Mouse (Mus musculus): ENCODE results near the gene Noc4l.
A peak's percentile ranks its signal among the peaks of the same experiment; 100 is the strongest.

The Noc4l gene

DNA sequence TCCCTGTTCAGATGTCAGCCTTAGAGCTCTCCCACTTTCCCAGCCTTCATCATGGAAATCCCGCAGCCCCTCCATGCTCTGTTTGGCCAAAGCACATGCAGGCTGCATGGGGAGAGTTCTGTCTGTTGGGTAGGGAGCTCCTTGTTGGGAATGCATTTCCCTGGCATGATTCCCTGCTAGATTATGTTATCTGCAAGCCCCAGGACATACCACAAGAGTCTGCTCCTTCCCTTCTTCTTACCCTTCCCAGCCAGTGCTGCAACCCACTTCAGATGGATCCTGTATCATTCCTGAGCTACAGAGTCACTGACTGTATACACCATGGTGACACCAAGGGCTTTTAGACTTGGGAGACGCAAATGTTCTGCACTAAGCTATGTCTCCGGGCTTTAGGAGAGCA lies 43.8 kb downstream of the Noc4l start:
- DNase-seq (ENCODE audit: low spot score in 2 of 2): no peak

DNA sequence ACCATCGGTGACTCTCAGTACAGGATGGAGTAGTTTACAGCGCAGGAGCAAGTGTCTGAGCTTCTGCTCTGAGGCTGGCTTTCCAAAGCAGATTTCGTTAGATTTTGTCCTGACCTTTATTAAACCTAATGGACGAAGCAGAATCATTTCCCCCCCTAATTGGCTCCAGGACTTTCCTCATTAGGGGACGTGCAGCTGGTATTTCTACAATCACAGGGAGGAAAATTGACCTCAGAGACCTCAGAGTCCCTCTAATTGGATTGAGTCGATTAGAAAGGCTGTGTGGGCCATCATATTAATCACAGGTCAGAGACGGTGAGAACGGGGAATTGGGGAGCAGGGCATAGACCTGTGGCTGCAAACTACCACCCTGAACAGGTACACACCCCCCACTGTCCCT lies 44.3 kb downstream of the Noc4l start:
- DNase-seq (ENCODE audit: low spot score in 2 of 2): no peak

DNA sequence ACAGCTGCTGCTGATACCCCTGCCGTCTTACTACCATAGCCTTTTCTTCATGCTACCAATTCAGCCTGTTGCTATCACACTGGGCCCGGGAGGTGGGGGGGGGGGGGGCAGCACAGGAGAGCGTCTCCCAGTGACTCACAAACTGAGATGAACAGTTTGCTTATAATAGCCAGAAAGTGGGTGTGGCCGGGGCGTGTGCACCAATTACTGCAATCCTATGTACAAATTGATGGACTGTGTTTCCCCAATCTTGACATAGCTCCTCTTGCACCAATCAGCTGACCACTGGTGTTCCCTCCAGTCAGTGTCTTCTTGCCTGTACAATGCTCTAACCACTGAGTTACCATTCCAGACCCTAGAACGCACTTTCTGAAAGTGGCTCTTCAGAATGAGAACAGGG lies 44.9 kb downstream of the Noc4l start:
- DNase-seq (ENCODE audit: low spot score in 2 of 2): no peak

DNA sequence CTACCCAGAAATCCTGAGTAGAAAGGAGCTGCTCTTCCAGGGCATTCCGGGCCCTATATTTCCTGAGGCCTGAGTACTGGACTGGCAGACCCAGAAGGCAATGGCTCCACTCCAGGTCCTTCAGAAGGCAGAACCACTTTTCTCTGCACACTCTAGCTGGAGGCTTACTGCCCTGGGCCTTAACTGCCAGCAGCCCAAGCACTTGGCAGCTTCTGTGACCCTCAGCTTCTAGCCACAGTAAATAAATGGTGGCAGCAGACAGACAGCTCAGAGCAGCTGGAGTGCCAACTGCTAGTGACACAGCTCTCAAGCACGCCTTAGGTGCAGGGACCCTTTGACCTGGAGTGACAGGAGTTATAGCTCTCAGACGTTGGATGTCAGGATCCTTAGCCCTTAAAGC lies 45.5 kb downstream of the Noc4l start:
- peak in 1 of 2 experiments; percentile 27 for DNase-seq (ENCODE audit: low spot score in 2 of 2)

DNA sequence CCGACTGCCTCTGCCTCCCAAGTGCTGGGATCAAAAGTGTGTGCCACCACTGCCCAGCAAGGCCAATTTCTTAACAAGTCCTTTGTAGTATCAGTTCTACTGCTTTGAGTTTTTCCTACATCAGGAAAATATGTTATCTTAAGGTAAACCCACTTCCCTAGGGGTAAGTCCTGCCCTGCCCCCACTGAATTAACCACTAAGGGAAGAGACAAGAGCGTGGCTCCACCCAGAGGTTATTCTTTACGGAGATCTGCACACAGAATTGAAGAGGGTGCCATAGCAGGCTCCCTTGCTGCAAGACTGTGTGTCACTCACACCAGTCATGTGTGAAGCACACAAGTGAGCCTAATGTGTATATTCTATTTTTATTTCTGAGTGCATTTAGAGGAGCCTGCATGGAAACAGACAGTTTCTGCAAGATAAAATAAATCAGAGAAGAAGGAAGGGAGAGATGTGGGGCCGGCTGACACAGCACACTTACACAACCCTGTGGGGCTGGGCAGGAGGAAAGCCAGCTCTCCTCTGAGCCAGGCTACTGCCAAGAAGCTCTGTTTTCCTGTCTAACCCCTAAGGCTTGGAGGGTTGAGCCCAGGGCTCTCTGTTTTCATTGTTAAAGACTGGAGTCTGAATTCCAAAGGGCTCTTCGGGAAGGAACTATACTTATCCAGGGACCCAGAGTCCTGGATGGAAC lies 47.5 kb downstream of the Noc4l start:
- DNase-seq (ENCODE audit: low spot score in 2 of 2): no peak

DNA sequence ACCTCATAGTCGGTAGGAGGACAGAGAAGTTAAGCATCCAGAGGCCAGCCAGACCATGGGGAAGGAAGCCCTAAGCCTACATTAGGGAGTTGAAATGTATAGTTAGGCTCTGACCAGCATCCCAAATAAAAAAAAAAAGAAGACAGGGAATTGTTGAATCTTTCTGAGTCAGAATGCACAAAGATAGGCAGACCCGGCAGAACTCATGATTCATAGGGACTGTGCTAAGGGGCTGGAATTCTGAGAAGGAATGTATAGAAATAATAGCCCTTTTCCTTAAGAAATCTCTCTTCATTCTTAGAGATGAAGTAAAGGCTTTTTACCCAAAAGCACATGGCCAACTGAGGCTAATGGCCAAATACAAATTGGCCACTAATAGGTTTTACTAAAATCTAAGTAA lies 48.9 kb downstream of the Noc4l start:
- no peak for DNase-seq (ENCODE audit: low spot score in 2 of 2)

DNA sequence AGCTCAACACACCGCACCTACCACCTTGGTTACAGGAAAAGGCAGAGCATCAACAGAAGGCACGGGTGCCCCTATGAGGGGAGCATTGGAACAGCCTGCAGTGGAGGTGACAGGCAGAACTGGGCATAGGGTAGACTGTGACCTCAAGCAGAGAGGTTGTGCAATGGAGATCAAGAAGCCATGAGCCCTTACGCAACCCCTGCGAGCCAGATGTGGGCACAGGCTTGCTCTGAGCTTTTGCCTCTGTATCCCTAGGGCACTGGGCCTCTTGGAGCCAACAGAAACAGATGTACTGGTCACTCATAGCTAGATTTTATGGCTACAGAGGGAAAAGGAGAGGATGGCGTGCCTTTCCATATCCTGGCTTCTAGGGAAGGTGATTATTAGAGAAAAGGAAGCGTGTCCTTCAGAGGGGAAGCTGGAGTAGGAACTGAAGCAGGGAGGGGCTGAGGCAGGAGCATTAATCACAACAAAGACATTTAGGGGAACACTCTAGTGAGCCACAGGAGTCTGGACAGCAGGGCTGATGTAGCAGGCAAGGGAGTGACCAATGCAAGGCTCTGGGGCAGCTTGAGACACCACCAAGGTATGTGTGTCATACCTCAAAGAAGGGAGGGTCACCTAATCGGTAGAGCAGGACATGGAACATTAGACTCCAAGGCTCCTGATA lies 50.1 kb downstream of the Noc4l start:
- DNase-seq (ENCODE audit: low spot score in 2 of 2): peak in 1 of 2 experiments; percentile 35
